Mouse (Mus musculus) cerebellum, adult 9-10 months (tissue): Measurements from ENCODE around the gene Gpx2.
"Not testable (repeated sequence)": the region's sequence is repeated elsewhere in the genome, so short reads cannot be mapped to it uniquely, and the experiment has no call there.

ENCODE experiments used
- DNase-seq: peaks from one replicate; pipeline ENCODE4 v3.0.0; 2022

Gpx2 gene

DNA sequence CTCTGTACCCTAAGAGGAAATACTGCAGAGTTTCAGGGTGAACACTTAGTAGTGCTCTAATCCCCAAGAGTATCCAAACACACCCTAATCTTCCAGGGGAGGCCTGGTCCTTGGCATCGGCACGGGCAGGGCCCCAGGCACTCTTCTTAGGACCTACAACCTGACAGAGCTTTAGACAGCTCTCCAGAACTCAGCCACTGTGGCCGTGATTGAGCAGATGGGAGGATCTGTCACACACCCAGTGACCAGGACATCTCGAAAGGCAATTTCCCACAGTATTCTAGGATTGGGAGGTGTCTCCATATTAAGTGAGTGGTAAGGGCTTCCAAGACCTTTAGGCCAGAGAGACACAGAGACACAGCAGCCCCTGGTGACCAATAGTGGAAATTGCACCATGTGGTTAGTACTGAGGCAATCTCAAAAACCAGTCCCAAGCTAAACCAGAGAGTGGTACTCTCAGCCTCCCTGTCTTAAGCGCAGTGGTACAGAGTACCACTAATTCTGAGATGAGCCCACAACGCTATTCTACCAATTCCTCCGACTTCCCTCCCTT lies 8.4 kb upstream of the Gpx2 start:
- peak; percentile 88 for DNase-seq

- no peak for DNase-seq
These were observed 7.7 kb upstream of the Gpx2 start for GRCm38 (mm10) chr12:76803028-76803427.

DNA sequence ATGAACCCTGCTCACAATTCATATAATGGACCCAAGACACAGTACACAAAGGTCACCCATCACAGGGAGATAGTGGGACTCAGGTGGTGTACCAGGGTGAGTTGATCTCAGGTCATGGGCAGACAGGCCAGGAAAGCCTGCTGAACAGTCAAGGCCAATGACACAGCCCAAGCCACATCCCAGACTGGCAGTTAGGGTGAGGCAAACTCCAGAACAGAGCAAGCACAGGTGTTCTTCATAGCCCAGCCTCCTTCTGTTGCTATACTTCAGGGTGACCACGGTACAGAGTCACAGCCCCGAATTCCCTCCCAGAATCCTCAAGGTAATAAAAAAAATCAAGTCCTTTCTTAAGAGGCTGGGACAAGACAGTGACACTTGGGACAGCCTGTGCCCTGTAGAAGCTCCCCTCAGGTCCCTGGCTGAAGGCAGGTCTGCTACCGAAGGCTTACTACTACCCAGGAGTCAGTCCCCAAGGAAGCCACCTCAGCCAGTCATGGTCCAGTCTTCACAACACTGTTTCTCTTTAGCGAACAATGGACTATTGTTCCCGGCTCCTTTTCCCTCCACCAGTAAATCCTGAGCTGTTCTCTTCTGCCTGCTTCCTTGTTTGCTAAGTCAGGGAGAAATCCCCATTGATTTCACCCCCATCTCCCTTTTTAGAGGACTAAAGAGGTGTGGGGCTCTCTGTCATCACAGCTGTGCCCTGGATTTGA lies 2.8 kb upstream of the Gpx2 start:
- DNase-seq = no peak

DNA sequence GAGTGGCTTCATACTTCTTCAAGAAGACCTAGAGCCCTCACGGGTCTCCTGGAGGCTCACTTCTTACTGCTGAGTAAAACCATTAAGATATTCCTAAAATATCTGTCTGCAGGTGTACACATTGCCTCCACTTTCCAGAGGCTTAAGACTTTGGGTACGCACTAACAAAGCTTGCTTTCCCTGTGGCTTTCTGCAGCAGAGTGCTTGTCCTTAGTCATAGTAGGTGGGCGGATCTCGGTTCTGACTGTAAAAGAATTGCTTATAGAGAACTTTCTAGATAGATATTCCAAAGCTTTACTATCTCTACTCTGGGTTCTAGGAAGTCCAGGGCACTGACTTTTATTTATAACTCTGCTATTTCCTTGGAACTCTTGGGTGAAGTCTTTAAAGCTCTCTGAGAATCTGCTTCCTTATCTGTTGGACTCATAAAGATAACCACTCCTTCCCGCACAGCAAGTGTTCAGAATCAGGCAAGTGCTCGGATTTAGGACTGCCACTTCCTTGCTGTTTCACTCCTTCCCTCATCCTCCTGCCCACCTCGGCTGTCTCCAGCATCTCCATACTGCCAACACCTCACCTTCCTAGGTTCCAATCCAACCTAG lies 1.7 kb upstream of the Gpx2 start:
- no peak for DNase-seq

- not testable (repeated sequence) for DNase-seq
These were observed 2.8 kb downstream of the Gpx2 start for GRCm38 (mm10) chr12:76792540-76792939.

- no peak for DNase-seq
These were observed 4.8 kb downstream of the Gpx2 start for GRCm38 (mm10) chr12:76790446-76791084.

- no peak for DNase-seq
These were observed 11.2 kb downstream of the Gpx2 start for GRCm38 (mm10) chr12:76784056-76784619.

DNA sequence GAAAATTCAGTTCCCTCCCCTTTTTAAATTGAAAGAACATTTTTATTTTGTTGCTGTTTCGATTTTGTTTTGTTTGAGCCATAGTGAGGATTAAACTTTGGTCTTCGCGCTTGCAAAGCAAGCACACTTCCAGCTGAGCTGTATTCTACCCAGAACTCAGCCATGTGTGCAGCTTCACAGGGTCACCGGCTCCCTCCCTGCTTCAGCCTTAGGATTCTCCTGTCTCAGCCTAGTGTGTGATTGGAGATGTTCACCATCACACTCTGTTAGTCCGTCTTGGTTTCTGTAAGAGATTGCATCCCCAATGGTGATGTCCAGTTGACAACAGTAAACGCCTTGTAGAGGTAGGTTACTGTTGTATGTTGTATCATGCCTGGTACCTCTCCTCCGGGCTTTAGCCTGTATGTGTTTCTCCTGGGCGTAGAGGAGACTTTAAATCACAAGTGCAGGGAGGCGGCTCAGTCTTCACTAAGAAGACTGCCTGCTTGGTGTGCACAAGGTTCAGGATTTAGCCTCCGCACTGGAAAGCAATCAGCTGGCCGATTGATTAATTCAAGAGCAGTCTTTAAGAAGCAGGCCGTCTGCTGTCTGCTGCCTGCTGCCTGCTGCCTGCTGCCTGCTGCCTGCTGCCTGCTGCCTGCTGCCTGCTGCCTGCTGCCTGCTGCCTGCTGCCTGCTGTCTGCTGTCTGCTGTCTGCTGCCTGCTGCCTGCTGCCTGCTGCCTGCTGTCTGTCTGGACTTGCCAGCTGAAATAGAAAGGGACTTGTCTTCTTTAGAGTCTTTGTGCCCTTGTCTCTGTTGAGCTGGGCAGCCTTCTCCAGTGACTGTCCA lies 14.5 kb downstream of the Gpx2 start:
- DNase-seq = no peak

GRCm38 (mm10) chr12:76779951-76780350 lies 15.4 kb downstream of the Gpx2 start:
- DNase-seq = no peak

- no peak for DNase-seq
These were observed 16.9 kb downstream of the Gpx2 start for GRCm38 (mm10) chr12:76778305-76779083.

DNA sequence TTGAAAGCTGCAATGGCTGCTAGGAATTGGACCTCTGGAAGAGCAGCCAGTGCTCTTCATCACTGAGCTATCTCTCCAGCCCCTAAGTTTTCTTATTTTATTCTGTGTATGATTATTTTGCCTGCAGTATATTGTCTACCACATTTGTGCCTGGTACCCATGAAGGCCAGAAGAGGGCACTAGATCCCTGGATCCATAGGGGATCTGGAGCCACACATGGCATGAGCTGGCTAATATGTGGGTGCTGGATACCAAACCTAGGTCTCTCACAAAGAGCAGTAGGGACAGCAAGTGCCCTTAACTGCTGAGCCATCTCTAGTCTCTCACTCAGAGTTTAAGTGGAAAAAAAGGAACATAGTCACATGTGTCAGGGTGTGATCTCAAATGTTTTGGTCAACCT lies 17.5 kb downstream of the Gpx2 start:
- DNase-seq = no peak

DNA sequence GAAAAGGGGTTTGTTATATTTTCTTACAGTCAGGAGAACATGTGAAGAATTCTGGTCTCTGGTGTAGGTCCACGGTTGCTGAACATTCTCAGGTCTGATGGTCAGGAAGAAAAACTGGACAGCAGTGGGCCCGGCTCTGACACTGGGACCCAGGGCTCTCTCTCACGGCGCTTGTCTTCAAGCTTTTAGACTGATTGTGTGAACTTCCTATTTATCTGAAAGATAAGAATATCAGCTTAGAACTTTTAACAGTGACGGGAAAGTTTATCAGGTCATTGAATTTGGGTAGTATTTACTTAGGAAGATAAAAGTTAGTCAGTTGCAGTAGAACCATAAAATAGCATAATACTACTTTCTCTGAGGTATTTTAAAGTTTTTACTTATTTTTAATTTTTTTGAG lies 18.5 kb downstream of the Gpx2 start:
- no peak for DNase-seq

DNA sequence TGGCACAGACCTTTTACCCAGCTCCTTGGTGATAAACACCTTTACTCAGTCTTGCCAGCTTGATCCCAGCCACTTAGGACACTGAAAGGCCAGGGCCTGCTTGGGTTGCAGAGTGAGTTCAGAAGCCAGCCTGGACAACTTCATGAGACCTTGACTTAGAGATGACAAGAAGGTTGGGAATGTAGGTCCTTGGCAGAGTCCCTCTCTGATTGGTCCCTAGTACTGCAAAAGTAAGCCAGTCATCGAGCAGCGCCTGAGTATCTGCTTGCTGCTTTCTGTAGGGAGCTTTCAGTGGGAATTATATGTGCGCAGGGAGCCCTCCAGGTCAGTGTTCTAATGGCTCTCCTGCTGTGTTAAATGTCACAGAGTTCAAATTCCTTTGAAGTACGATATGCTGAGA lies 20.2 kb downstream of the Gpx2 start:
- no peak for DNase-seq

DNA sequence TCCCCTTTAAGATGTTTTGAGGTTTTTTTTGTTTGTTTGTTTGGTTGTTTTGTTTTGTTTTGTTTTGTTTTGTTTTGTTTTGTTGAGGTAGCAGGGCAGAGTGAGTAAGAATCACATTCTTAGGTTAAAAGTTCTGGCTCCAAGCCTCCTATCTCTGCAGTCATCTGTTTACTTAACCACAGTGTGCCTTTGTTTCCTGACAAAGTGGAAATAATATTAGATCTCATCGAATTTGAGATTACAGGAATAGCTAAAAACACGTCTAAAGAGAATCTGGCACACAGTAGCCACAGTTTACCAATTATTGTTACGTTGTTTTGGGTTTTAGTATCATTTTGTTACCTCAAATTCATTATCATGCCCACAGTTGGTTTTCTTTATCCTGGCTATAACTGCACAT lies 20.7 kb downstream of the Gpx2 start:
- no peak for DNase-seq

DNA sequence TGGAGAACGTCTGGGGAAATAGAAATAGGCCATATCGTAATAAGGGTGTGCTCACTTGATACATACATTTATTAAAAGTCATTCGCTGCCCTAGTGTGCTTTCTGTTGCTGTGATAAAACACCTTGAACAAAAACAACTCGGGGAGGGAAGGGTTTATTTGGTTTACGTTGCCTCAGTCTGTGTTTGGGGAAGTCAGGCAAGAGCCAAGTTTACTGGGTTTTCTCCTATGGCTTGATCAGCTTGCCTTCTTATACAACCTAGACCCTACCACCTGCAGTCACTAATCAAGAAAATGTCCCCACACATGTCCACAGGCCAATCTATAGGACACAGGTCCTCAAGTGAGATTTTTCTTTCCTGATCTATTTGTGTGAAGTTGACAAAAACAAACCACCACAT lies 23.8 kb downstream of the Gpx2 start:
- DNase-seq = no peak

GRCm38 (mm10) chr12:76770841-76771500 lies 24.4 kb downstream of the Gpx2 start:
- no peak for DNase-seq

DNA sequence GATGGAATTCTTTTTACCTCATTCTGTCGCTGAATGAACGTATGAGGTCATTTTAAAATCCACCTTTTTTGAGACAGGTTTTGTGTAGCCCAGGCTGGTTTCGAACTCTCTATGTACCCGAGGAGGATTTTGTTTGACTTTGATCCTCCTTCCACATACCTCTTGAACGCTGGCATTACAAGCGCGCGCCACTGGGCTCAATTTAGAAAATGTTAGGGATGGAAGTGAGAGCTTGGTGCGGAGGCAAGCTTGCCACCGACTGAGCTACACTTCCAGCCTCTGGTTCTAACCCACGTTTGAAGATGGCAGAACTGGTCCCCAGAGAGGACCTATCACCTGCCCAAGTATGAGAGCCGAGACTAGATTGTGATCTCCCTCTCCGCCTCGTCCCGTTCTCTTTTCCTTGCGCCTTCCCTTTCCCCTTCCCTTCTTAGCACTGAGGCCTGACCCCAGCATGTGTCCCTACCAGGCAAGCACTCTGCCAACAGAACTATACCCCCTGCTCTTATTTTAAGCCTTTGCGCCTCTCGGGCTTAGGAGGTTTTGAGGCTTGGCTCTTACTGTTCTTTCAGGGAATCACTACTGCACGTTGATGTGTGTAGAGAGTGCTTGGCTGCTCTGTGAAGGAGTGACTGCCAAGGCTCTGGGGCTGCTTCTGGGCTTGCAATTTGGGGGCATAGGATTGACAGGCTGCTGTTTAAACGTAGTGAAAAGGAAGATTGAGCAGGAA lies 29.3 kb downstream of the Gpx2 start:
- no peak for DNase-seq

DNA sequence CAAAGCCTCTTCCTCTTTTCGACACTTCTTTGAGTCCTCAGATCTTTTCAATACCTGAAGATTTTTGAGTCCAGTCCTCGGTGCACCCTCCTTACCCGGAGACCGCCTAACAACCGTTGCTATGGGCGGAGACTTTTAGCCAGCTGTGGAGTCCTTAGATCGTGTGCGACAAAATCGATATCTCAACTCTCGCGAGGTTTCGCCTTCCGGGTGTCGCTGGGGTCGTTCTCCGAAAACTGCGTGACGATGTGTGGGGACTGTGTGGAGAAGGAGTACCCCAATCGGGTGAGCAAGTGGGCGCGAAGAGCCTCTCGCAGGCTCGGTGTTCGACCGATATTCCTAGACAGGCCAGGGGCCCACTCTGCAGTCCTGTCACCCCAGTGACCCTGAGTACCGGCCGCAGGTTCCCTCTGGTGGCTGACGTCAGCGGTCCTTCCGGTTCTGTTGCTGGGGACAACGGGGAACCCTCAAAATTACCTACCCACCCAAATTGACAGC lies 30.0 kb downstream of the Gpx2 start, which contains the start of the genes Churc1 and Fntb:
TSS of gene Churc1 (plus strand) at position 185 of the 498 bp plus-strand sequence.
TSS of gene Fntb (plus strand) at position 236 of the 498 bp plus-strand sequence.
- DNase-seq = peak; percentile 83

GRCm38 (mm10) chr12:76752652-76753318 lies 42.6 kb downstream of the Gpx2 start:
- peak; percentile 90 for DNase-seq
